Mouse (Mus musculus) neutrophil, adult 5-6 weeks (primary cell): Measurements from ENCODE around the gene Sav1. TPM values are rescaled to one million over a fixed set of nuclear protein-coding genes. Genes with fewer than 3 reads are reported as not detected.
A peak's percentile ranks its signal among the peaks of the same experiment; 100 is the strongest.

Experiments
- ATAC-seq: fragments of 151-379, 151-347 bp; 2 replicates; pipeline ENCODE4 v1.8.0; 2017; ENCODE audit warnings: mild to moderate bottlenecking, moderate TSS enrichment; ENCODE audit not compliant: insufficient number of reproducible peaks, poor library complexity, low FRiP score, severe bottlenecking; ENCODE audit errors: extremely low read depth
- total RNA-seq: library from RNA; stranded (forward); fragments of 200-1000 nt; gene quantifications from 2 replicates; pipeline ENCODE4 v1.2.3, GENCODE M21; 2017

Gene Sav1
- total RNA-seq, 1 experiment from 2014 or later = 63.2 TPM

GRCm38 (mm10) chr12:69965644-69966043 lies 21.2 kb downstream of the Sav1 start:
- ATAC-seq = no peak

- no peak for ATAC-seq
Observed at GRCm38 (mm10) chr12:69963141-69963540, 23.7 kb downstream of the Sav1 start.

- 0 out of 2 replicates have a peak, but pooled peaks have one; percentile 36 for ATAC-seq
Observed at GRCm38 (mm10) chr12:69962468-69962867, 24.3 kb downstream of the Sav1 start.

DNA sequence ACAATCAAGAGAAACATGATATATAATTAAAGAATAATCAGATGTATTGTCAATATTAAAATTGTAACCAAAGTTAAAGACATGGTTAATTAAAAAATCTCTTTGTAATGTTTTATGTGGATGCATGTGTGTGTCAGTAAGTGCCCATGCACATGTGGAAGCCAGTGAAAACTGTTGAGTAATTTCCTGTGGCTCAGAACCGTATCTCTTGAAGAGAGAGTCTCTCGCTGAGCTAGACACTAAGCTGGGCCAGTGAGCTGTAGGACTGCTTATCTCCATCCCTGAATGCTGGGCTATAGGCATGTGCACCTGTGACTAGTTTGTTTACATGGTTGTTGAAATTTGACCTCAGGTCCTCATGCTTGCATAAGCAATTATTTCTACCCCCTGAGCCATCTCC lies 29.4 kb downstream of the Sav1 start:
- no peak for ATAC-seq

GRCm38 (mm10) chr12:69947502-69947901 lies 39.3 kb downstream of the Sav1 start:
- no peak for ATAC-seq

DNA sequence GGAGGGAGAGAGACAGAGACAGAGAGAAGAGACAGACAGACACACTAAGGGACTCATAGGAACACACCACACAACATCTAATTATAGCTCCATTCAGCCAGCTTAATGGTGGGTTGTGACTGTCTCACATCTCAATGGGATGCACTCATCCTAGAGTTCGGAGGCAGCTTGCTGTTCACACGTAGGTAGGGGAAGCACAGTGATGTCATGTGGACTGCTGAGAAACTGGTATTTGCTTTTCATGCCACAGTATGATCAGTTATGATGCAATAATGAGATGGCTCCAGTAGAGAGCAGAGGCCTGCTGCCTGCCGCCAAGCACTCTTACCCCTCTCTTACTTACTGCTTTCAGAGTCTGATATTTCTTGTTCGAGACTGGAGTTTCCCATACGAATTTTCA lies 40.9 kb downstream of the Sav1 start:
- no peak for ATAC-seq

- ATAC-seq = no peak
Observed at GRCm38 (mm10) chr12:69941655-69942329, 45.0 kb downstream of the Sav1 start.

DNA sequence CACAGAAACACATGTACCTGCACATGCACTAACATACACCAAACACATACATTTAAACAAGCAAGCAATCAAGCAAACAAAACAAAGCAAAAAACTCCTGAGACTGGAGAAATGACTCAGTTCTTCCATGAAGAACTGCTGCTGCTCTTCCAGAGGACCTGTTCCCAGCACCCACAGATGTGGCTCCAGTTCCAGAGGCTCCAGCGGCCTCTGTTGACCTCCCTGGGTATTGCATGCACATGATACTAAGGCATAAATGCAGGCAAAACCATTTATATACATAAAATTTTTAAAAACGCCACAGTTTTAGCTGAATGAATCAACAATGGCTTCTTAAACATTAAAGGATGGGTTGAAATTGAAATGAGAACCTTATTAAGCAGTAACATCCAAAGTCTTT lies 47.5 kb downstream of the Sav1 start:
- ATAC-seq = no peak

GRCm38 (mm10) chr12:69937731-69938130 lies 49.1 kb downstream of the Sav1 start:
- ATAC-seq = no peak

DNA sequence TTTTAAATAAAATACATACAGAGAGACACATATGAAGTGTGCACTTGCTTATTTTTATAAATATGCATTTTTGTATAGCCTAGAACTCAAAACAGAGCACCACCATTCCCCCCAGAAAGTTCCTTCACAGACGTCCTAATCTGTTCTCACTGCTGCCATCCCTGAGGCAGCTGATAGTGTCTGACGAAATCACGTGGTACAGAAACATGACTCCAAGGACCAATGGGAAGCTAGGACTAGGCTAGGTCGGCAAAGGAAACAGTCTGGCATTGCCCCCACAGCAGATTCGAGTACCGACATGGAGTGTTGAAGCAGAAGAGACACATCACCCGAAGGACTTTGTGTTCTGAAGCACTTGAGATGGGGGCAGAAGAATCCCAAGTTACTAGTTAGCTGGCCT lies 60.1 kb downstream of the Sav1 start:
- no peak for ATAC-seq

- ATAC-seq = peak; percentile 61; the same call in 1 of the 2 replicates
Observed at GRCm38 (mm10) chr12:69924012-69924411, 62.8 kb downstream of the Sav1 start.

DNA sequence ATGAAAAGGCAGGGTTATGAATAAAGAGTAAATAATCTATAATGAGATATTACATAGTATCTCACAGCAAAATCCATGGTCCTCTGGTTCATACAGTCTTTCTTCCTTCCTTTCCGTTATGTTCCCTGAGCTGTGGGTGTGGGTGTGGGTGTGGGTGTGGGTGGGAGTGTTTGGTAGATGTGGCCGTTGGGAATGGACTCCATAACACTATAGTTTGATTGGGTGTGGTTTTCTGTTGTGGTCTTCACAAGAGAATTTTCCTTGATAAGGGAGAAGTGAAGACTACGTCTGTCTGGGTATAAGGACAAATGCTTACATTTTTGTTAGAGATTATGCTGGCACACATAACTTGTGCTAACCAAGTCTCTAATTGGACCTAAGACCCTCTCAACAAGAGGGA lies 63.2 kb downstream of the Sav1 start:
- ATAC-seq = no peak

GRCm38 (mm10) chr12:69923128-69923527 lies 63.7 kb downstream of the Sav1 start:
- ATAC-seq = no peak

DNA sequence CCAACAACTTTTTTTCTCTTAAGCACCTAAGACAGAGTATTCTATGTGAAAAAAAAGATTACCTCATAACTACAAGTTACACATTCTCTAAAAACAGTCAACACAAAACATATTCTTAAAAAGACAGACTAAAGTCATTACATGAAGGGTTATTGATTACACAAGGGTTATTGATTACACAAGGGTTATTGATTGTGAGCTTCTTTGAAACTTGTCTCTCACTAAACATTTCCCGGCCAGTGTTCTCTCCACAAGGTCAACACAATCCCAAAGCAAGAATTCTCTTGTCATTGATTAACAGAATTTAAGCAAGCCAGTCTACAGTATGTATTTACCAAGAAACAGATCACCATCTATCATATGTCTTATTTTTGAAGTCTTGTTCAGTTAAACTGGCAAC lies 64.7 kb downstream of the Sav1 start:
- ATAC-seq = no peak

GRCm38 (mm10) chr12:69917870-69918269 lies 68.9 kb downstream of the Sav1 start:
- ATAC-seq = no peak

Other genes with a start within 250 kb of the Sav1 start
- 12.0 and 18.6 TPM in 2 replicates for gene Cdkl1, start 195.7 kb downstream of the Sav1 start, total RNA-seq
- gene Atl1, start 94.4 kb downstream of the Sav1 start, total RNA-seq = 1.5 and 2.2 TPM in 2 replicates
- 40.6 and 46.7 TPM in 2 replicates for gene Map4k5, start 93.8 kb downstream of the Sav1 start, total RNA-seq
- gene Nin, start 126.7 kb upstream of the Sav1 start, total RNA-seq = 92.8 and 95.4 TPM in 2 replicates
- gene Abhd12b, start 167.1 kb upstream of the Sav1 start, total RNA-seq = 0.70 TPM in 1 of 2 replicates, not detected in the other
- 645 and 700 TPM in 2 replicates for gene Pygl, start 244.5 kb upstream of the Sav1 start, total RNA-seq